Mouse (Mus musculus) brain, embryonic 14.5 days (tissue): Measurements from ENCODE around the gene Srp72.

Experiments used
- CTCF ChIP-seq: fragments of 200-500 bp; IDR thresholded peaks from 2 replicates; pipeline ENCODE4 v1.5.1; 2012; ENCODE audit warnings: inconsistent platforms, mild to moderate bottlenecking, moderate library complexity, borderline replicate concordance; ENCODE audit not compliant: insufficient read depth, insufficient read length; ENCODE audit errors: extremely low read depth
- POLR2A ChIP-seq: fragments of 200-500 bp; IDR thresholded peaks from 2 replicates; pipeline ENCODE4 v1.6.1; 2012; ENCODE audit warnings: mild to moderate bottlenecking, inconsistent platforms, borderline replicate concordance; ENCODE audit not compliant: poor library complexity, insufficient read depth, insufficient read length, severe bottlenecking; ENCODE audit errors: extremely low read depth

DNA sequence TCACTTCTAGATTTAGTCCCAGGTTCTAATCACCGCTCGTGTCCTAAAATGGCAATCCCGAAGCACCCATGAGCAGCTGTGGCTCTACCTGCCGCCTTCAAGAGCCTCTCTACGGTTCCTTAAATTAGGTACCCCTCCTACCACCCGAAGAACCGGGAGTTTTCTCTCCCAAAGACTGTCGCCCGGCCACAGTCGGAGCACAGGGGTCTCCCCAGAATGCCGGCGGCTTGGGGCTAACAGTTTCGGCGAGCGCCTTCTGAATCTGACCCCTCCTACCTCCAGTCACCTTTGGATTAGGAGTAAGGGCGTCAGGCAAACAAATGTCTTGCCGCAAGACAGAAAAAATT, 303 bp upstream of the Srp72 start:
- no peak for TF ChIP-seq CTCF
- TF ChIP-seq POLR2A: no peak
